ENCODE assay signal across 29 mouse cellular contexts in the genomic region with DNA sequence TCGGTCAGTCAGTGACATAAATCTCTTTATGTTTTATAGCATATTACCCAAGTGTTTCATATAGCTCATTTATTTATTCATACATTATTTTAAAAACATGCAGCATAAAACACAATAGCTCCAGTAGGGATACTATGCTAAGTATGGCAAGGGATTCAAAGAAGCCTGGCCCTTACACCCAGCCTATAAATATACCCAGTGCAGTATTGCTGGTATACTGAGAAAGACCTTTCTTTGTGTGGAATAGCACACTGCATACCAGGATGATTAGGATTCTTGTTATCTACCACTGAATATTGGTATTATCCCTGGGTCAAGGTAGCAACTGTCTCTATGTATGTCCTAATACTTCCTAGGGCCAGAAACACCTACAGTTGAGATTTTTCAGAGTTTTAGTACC.
A peak's percentile ranks its signal among the peaks of the same experiment; 100 is the strongest.
DNase-seq lines count a peak whose midpoint lies in the region; ATAC-seq lines count a peak whose summit lies in the region.
"Had no signal": no experiment of that assay in that cellular context is flagged by ENCODE, and none has a peak within 500 bp of the region (broad histone marks: within the 10 kb centered on the region; RNA-seq: fewer than 3 reads in every experiment).

No protein-coding gene starts in this region.

- 0 out of 2 replicates have a peak, but pooled peaks have one; percentile 28 for ATAC-seq in kidney, embryonic 14.5 days (ENCODE audit: low FRiP score, low TSS enrichment)
- ATAC-seq in neural tube, embryonic 11.5 days (ENCODE audit: insufficient read depth, low FRiP score, low TSS enrichment) = peak; percentile 27; the same call in 1 of the 2 replicates
- 0 out of 2 replicates have a peak, but pooled peaks have one; percentile 45 for ATAC-seq in neural tube, embryonic 15.5 days (ENCODE audit: low FRiP score)
- ATAC-seq: activated CD4-positive, CD25-positive, alpha-beta regulatory T cell, adult 4 months; CD4-positive, CD25-positive, alpha-beta regulatory T cell, adult 4 months; forebrain, embryonic 14.5 days; forebrain, embryonic 16.5 days; Patski had no signal

- WGBS in kidney, embryonic 14.5 days = 47% methylated on average over 1 of the region's 1 CpGs
- 77% methylated on average over 1 of the region's 1 CpGs for WGBS in neural tube, embryonic 11.5 days
- WGBS in neural tube, embryonic 15.5 days = 38% methylated on average over 1 of the region's 1 CpGs

- no peaks in the 10 kb centered on the region for H3K9me3 ChIP-seq in kidney, embryonic 14.5 days (ENCODE audit: control insufficient read depth, low read length)
- no peaks in the 10 kb centered on the region for H3K9me3 ChIP-seq in neural tube, embryonic 11.5 days (ENCODE audit: control insufficient read depth, low read length)
- no peaks in the 10 kb centered on the region for H3K9me3 ChIP-seq in neural tube, embryonic 15.5 days (replicated peaks)
- H3K9me3 ChIP-seq: embryonic facial prominence, embryonic 13.5 days; embryonic facial prominence, embryonic 15.5 days; forebrain, embryonic 10.5 days; forebrain, embryonic 12.5 days had no signal

- H3K36me3 ChIP-seq in kidney, embryonic 14.5 days (ENCODE audit: control insufficient read depth, insufficient read depth, low read length) = no peaks in the 10 kb centered on the region
- no peaks in the 10 kb centered on the region for H3K36me3 ChIP-seq in neural tube, embryonic 11.5 days (ENCODE audit: control insufficient read depth, insufficient read depth, low read length)
- no peaks in the 10 kb centered on the region for H3K36me3 ChIP-seq in neural tube, embryonic 15.5 days
- H3K36me3 ChIP-seq: embryonic facial prominence, embryonic 13.5 days; embryonic facial prominence, embryonic 15.5 days; forebrain, embryonic 10.5 days; forebrain, embryonic 12.5 days; G1E had no signal

- no peaks in the 10 kb centered on the region for H3K4me1 ChIP-seq in kidney, embryonic 14.5 days (ENCODE audit: control insufficient read depth, insufficient read depth, low read length)
- no peaks in the 10 kb centered on the region for H3K4me1 ChIP-seq in neural tube, embryonic 11.5 days (ENCODE audit: control insufficient read depth, insufficient read depth, low read length)
- H3K4me1 ChIP-seq in neural tube, embryonic 15.5 days = no peaks in the 10 kb centered on the region
- H3K4me1 ChIP-seq: embryonic facial prominence, embryonic 13.5 days; embryonic facial prominence, embryonic 15.5 days; forebrain, embryonic 10.5 days; forebrain, embryonic 12.5 days had no signal

- no peak overlapping the region for H3K27ac ChIP-seq in kidney, embryonic 14.5 days (ENCODE audit: low read depth, low read length)
- H3K27ac ChIP-seq in neural tube, embryonic 11.5 days (ENCODE audit: low read depth, low read length) = no peak overlapping the region
- no peak overlapping the region for H3K27ac ChIP-seq in neural tube, embryonic 15.5 days (replicated peaks)
- H3K27ac ChIP-seq: embryonic facial prominence, embryonic 13.5 days; embryonic facial prominence, embryonic 15.5 days; forebrain, embryonic 10.5 days; forebrain, embryonic 12.5 days had no signal

- no peak overlapping the region for H3K4me3 ChIP-seq in kidney, embryonic 14.5 days (ENCODE audit: low read length)
- H3K4me3 ChIP-seq in neural tube, embryonic 11.5 days (ENCODE audit: low read depth, low read length) = no peak overlapping the region
- no peak overlapping the region for H3K4me3 ChIP-seq in neural tube, embryonic 15.5 days (replicated peaks)
- H3K4me3 ChIP-seq: embryonic facial prominence, embryonic 13.5 days; embryonic facial prominence, embryonic 15.5 days; erythroblast, embryonic 14.5 days; forebrain, embryonic 10.5 days; forebrain, embryonic 12.5 days had no signal

- no peak overlapping the region for H3K9ac ChIP-seq in kidney, embryonic 14.5 days (ENCODE audit: low read depth, low read length)
- no peak overlapping the region for H3K9ac ChIP-seq in neural tube, embryonic 11.5 days (ENCODE audit: low read length)
- H3K9ac ChIP-seq in neural tube, embryonic 15.5 days (replicated peaks) = no peak overlapping the region
- H3K9ac ChIP-seq: embryonic facial prominence, embryonic 13.5 days; embryonic facial prominence, embryonic 15.5 days; forebrain, embryonic 12.5 days had no signal

- H3K4me2 ChIP-seq in kidney, embryonic 14.5 days (replicated peaks; ENCODE audit: low read depth, low read length) = no peak overlapping the region
- H3K4me2 ChIP-seq in neural tube, embryonic 11.5 days (ENCODE audit: low read depth) = no peak overlapping the region
- no peak overlapping the region for H3K4me2 ChIP-seq in neural tube, embryonic 15.5 days
- H3K4me2 ChIP-seq: embryonic facial prominence, embryonic 13.5 days; embryonic facial prominence, embryonic 15.5 days; forebrain, embryonic 12.5 days had no signal

- DNase-seq in kidney, postnatal 36 days = no peak
- no peak for DNase-seq in neural tube, embryonic 11.5 days (ENCODE audit: low spot score)
- DNase-seq in neural tube, embryonic 10.5 days (ENCODE audit: extremely low spot score, low spot score) = no peak
- no peak for DNase-seq in ovary, adult 18-20 months (ENCODE audit: low spot score)
- DNase-seq: adrenal gland, adult 8-10 months; adrenal gland, postnatal 14 days; adrenal gland, postnatal 36 days; B cell, adult 2 months; cerebellum, adult 11 months; cerebellum, adult 18-20 months; cerebellum, adult 8-10 months; cerebellum, adult 9-11 months; cerebellum, postnatal 14 days; cerebellum, postnatal 36 days; embryo, embryonic 11 days had no signal

- no peaks in the 10 kb centered on the region for H3K27me3 ChIP-seq in kidney, embryonic 14.5 days (ENCODE audit: control insufficient read depth, insufficient read depth, low read length)
- H3K27me3 ChIP-seq in neural tube, embryonic 11.5 days (ENCODE audit: control insufficient read depth, insufficient read depth, low read length) = no peaks in the 10 kb centered on the region
- no peaks in the 10 kb centered on the region for H3K27me3 ChIP-seq in neural tube, embryonic 15.5 days (replicated peaks)
- H3K27me3 ChIP-seq: CH12.LX; embryonic facial prominence, embryonic 13.5 days; embryonic facial prominence, embryonic 15.5 days; forebrain, embryonic 12.5 days; Patski had no signal
